Mouse (Mus musculus): Measurements from ENCODE around the gene Plekhg2.

- TF ChIP-seq CTCF (IDR thresholded peaks at IDR 0.05; ENCODE audit: low read depth, low read length) (no peak), TAL1 (conservative IDR thresholded peaks at IDR 0.05; ENCODE audit: low read depth, low read length) (no peak)
Observed at GRCm38 (mm10) chr7:28321974-28322720, 50.3 kb downstream of the Plekhg2 start.

All from G1E (cell line).